Mouse (Mus musculus) heart, postnatal 0 days (tissue): Measurements from ENCODE around the gene Akirin2. TPM values are rescaled to one million over a fixed set of nuclear protein-coding genes. Genes with fewer than 3 reads are reported as not detected.

Source experiments
- ATAC-seq: fragments of 200-750 bp; cut with Nextera tagmentation; 2 replicates; pipeline ENCODE4 v1.8.0; 2017; ENCODE audit warnings: low read depth, moderate number of reproducible peaks, moderate library complexity; ENCODE audit not compliant: insufficient read depth
- DNase-seq: peaks from one replicate; pipeline ENCODE4 v3.0.0-alpha.2; 2016; ENCODE audit warnings: low spot score
- H3K27ac ChIP-seq: fragments of 300-500 bp; sonication (generic); 2 replicates; pipeline ENCODE4 v1.5.1; 2014; ENCODE audit warnings: low read depth, mild to moderate bottlenecking
- H3K27me3 ChIP-seq: fragments of 300-500 bp; sonication (generic); 2 replicates; pipeline ENCODE4 v1.6.1; 2014; ENCODE audit warnings: low read length, mixed read lengths; ENCODE audit not compliant: control insufficient read depth, insufficient read depth
- H3K36me3 ChIP-seq: fragments of 300-500 bp; sonication (generic); replicated peaks from 2 replicates; pipeline ENCODE4 v1.6.1; 2014; ENCODE audit warnings: low read length, mixed read lengths; ENCODE audit not compliant: control insufficient read depth, insufficient read depth
- H3K4me1 ChIP-seq: fragments of 300-500 bp; sonication (generic); 2 replicates; pipeline ENCODE4 v1.6.1; 2014; ENCODE audit warnings: antibody characterized with exemption; ENCODE audit not compliant: control insufficient read depth, insufficient read depth
- H3K4me2 ChIP-seq: fragments of 300-500 bp; sonication (generic); 2 replicates; pipeline ENCODE4 v1.6.1; 2014; ENCODE audit warnings: low read depth, mild to moderate bottlenecking, low read length, moderate library complexity
- H3K4me3 ChIP-seq: fragments of 300-500 bp; sonication (generic); 2 replicates; pipeline ENCODE4 v1.5.1; 2014; ENCODE audit warnings: low read depth, low read length
- H3K9ac ChIP-seq: fragments of 300-500 bp; sonication (generic); replicated peaks from 2 replicates; pipeline ENCODE4 v1.6.1; 2014; ENCODE audit warnings: low read depth, low read length, mixed read lengths
- H3K9me3 ChIP-seq: fragments of 300-500 bp; sonication (generic); replicated peaks from 2 replicates; pipeline ENCODE4 v1.6.1; 2016; ENCODE audit warnings: low read length; ENCODE audit not compliant: control insufficient read depth
- CTCF ChIP-seq: IDR thresholded peaks from 2 replicates; pipeline ENCODE4 v1.5.1; 2016; ENCODE audit warnings: antibody characterized with exemption, control low read depth, low read depth
- EP300 ChIP-seq: IDR thresholded peaks from 2 replicates; pipeline ENCODE4 v1.6.1; 2016; ENCODE audit warnings: antibody characterized with exemption, low read depth
- WGBS: fragments of 180-500 bp; shearing (Covaris S2); extraction: QIAGEN DNeasy Blood & Tissue Kit; methylation state at CpG from one replicate; pipeline ENCODE4 v1.1.7; 2014; 5-methylcytosine and 5-hydroxymethylcytosine counted together
- polyA plus RNA-seq: library from polyadenylated mRNA; unstranded; fragments of >200 nt; fragmentation: Nextera tagmentation; extraction: Ambion mirVana; gene quantifications from 2 replicates; pipeline ENCODE4 v1.2.1, GENCODE M21; 2015
- total RNA-seq: library from RNA; depleted of rRNA; stranded (reverse); fragments of >200 nt; gene quantifications from 2 replicates; pipeline ENCODE4 v1.2.3, GENCODE M21; 2014; ENCODE audit warnings: low replicate concordance

Gene Akirin2
- total and polyA plus RNA-seq, 2 experiments from 2014 or later = 29.0 to 34.2 TPM

DNA sequence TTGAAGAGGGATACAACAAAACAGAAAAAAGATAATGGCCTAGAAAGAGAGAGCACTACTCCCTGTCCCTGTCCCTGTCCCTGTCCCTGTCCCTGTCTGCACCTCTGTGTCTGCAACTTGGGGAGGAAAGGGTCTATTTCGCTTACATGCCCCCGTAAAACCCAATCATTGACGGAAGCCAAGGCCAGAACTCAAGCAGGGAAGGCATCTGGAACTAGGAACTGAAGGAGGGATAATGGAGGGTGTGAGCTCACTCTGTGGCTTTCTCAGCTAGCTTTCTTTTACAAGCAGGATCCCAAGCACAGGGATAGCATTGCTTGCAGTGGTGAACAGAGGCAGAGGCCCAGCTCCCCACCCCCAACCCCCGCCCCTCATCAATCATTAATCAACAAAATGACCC lies 21.4 kb upstream of the Akirin2 start:
- no peak overlapping the region for H3K27ac ChIP-seq
- no peaks in the 10 kb centered on the region for H3K9me3 ChIP-seq
- H3K4me3 ChIP-seq = no peak overlapping the region
- no peak for ATAC-seq
- WGBS = 60% methylated on average over 4 of the region's 4 CpGs
- no peak for DNase-seq
- no peak for TF ChIP-seq EP300
- no peak for TF ChIP-seq CTCF
- no peaks in the 10 kb centered on the region for H3K36me3 ChIP-seq
- H3K4me1 ChIP-seq = no peaks in the 10 kb centered on the region
- no peak overlapping the region for H3K4me2 ChIP-seq
- H3K9ac ChIP-seq = no peak overlapping the region
- no peaks in the 10 kb centered on the region for H3K27me3 ChIP-seq

GRCm38 (mm10) chr4:34529941-34530340 lies 20.8 kb upstream of the Akirin2 start:
- Histone ChIP-seq H3K4me3 (no peak overlapping the region), H3K4me2 (no peak overlapping the region), H3K36me3 (no peaks in the 10 kb centered on the region), H3K9me3 (no peaks in the 10 kb centered on the region), H3K9ac (no peak overlapping the region), H3K27ac (no peak overlapping the region), H3K27me3 (no peaks in the 10 kb centered on the region), H3K4me1 (no peaks in the 10 kb centered on the region)
- no peak for DNase-seq
- no peak for TF ChIP-seq EP300
- TF ChIP-seq CTCF = no peak
- WGBS = 77% methylated on average over 6 of the region's 6 CpGs
- ATAC-seq = no peak

- Histone ChIP-seq H3K4me1 (peaks cover 19% of the 10 kb centered on the region), H3K4me3 (peak overlapping the region; percentile 100), H3K9me3 (no peaks in the 10 kb centered on the region), H3K9ac (peak overlapping the region; percentile 99), H3K27me3 (no peaks in the 10 kb centered on the region), H3K36me3 (no peaks in the 10 kb centered on the region), H3K4me2 (peak overlapping the region; percentile 75), H3K27ac (peak overlapping the region; percentile 96)
- 2% methylated on average over 38 of the region's 38 CpGs for WGBS
- ATAC-seq = peak; percentile 92
- TF ChIP-seq EP300 (peak; percentile 50; the same call in 1 of the 2 replicates), CTCF (no peak)
- peak; percentile 98 for DNase-seq
Measured at GRCm38 (mm10) chr4:34549981-34550747, 573 bp upstream of the Akirin2 start.

DNA sequence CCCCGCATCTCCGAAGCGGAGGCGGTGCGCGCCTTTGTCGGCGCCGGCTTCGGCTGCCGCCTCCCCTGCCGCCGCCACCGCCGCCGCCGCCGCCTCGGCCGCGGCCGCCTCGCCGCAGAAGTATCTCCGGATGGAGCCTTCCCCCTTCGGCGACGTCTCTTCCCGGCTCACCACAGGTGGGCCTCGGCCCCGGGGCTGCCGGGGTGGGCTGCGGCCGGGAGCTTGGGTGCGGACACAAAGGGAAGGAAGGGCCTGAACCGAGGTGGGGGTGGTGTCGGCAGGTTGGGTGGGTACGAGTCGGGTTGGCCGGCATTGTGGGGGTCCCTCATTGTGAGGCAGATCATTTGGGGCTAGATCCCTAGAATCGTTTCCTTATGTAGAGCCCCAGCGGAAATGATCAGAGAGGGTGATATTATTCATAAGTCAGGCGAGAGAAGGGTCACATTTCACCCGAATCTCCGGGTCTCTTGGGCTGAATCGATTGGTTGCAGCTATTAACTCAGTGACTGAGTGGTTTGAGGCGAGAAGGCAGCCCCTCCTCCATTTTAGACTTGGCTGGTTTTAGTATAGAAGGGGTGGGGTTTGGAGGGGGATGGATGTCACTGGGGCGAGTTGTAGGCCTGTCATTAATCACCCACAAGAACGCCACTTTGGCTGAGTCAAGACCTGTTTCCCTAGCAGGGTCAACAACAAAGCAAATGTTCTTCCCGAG lies 517 bp downstream of the Akirin2 start:
- WGBS = under 1% methylated on average over 46 of the region's 50 CpGs

GRCm38 (mm10) chr4:34551966-34552365 lies 1.2 kb downstream of the Akirin2 start:
- H3K9me3 ChIP-seq = no peaks in the 10 kb centered on the region
- peaks cover 37% of the 10 kb centered on the region for H3K4me1 ChIP-seq
- WGBS = 4% methylated on average over 3 of the region's 3 CpGs
- ATAC-seq = no peak
- peak overlapping the region; percentile 99 for H3K9ac ChIP-seq
- H3K27me3 ChIP-seq = no peaks in the 10 kb centered on the region
- peak overlapping the region; percentile 96 for H3K27ac ChIP-seq
- no peak for TF ChIP-seq EP300
- no peak for TF ChIP-seq CTCF
- no peaks in the 10 kb centered on the region for H3K36me3 ChIP-seq
- H3K4me2 ChIP-seq = peak overlapping the region; percentile 62
- H3K4me3 ChIP-seq = peak overlapping the region; percentile 100
- DNase-seq = no peak

More for the DNA sequence above, 517 bp downstream of the Akirin2 start:
- ATAC-seq = peak; percentile 71
- peak overlapping the region; percentile 62 for H3K4me2 ChIP-seq
- no peaks in the 10 kb centered on the region for H3K27me3 ChIP-seq
- DNase-seq = peak; percentile 91
- H3K4me3 ChIP-seq = peak overlapping the region; percentile 100
- no peaks in the 10 kb centered on the region for H3K36me3 ChIP-seq
- peak overlapping the region; percentile 96 for H3K27ac ChIP-seq
- peaks cover 30% of the 10 kb centered on the region for H3K4me1 ChIP-seq
- H3K9ac ChIP-seq = peak overlapping the region; percentile 99
- no peaks in the 10 kb centered on the region for H3K9me3 ChIP-seq
- TF ChIP-seq CTCF = no peak
- no peak for TF ChIP-seq EP300
